Comparison of ENCODE assay signal across 20 mouse cellular contexts in genomic region chr6:40008166-40008907, GRCm38 (mm10).
DNase-seq lines count a peak whose midpoint lies in the region; ATAC-seq and TF ChIP-seq lines count a peak whose summit lies in the region.
"Had no signal": no experiment of that assay in that cellular context is flagged by ENCODE, and none has a peak within 500 bp of the region (broad histone marks: within the 10 kb centered on the region; RNA-seq: fewer than 3 reads in every experiment).

No protein-coding gene starts in this region.

- 35% methylated on average over 3 of the region's 3 CpGs for WGBS in kidney, postnatal 0 days
- WGBS in forebrain, embryonic 16.5 days = 22% methylated on average over 3 of the region's 3 CpGs
- WGBS in hindbrain, embryonic 15.5 days = 42% methylated on average over 3 of the region's 3 CpGs

- H3K4me3 ChIP-seq in kidney, postnatal 0 days (replicated peaks; ENCODE audit: low read depth, low read length) = no peak overlapping the region
- no peak overlapping the region for H3K4me3 ChIP-seq in forebrain, embryonic 16.5 days (replicated peaks; ENCODE audit: low read length)
- H3K4me3 ChIP-seq in hindbrain, embryonic 15.5 days = no peak overlapping the region
- H3K4me3 ChIP-seq: left cerebral cortex, adult 2 months; stomach, embryonic 15.5 days had no signal

- H3K9me3 ChIP-seq in kidney, postnatal 0 days (replicated peaks; ENCODE audit: low read length) = no peaks in the 10 kb centered on the region
- H3K9me3 ChIP-seq in forebrain, embryonic 16.5 days (ENCODE audit: control insufficient read depth, low read length) = no peaks in the 10 kb centered on the region
- H3K9me3 ChIP-seq in hindbrain, embryonic 15.5 days = no peaks in the 10 kb centered on the region
- H3K9me3 ChIP-seq: stomach, embryonic 15.5 days had no signal

- no peak overlapping the region for H3K9ac ChIP-seq in kidney, postnatal 0 days (ENCODE audit: low read depth, low read length)
- no peak overlapping the region for H3K9ac ChIP-seq in forebrain, embryonic 16.5 days (replicated peaks; ENCODE audit: low read depth, low read length)
- no peak overlapping the region for H3K9ac ChIP-seq in hindbrain, embryonic 15.5 days
- H3K9ac ChIP-seq: liver, postnatal 0 days; stomach, embryonic 15.5 days had no signal

- H3K4me1 ChIP-seq in kidney, postnatal 0 days (replicated peaks; ENCODE audit: insufficient read depth, low read length) = no peaks in the 10 kb centered on the region
- peaks cover 19% of the 10 kb centered on the region for H3K4me1 ChIP-seq in forebrain, embryonic 16.5 days (replicated peaks; ENCODE audit: control insufficient read depth, insufficient read depth, low read length)
- peaks cover 56% of the 10 kb centered on the region for H3K4me1 ChIP-seq in hindbrain, embryonic 15.5 days (replicated peaks)
- H3K4me1 ChIP-seq: stomach, embryonic 15.5 days had no signal

- no peak overlapping the region for H3K27ac ChIP-seq in kidney, postnatal 0 days
- H3K27ac ChIP-seq in forebrain, embryonic 16.5 days (ENCODE audit: low read length) = no peak overlapping the region
- peak overlapping the region; percentile 24; the same call in 1 of the 2 replicates for H3K27ac ChIP-seq in hindbrain, embryonic 15.5 days (replicated peaks)
- H3K27ac ChIP-seq: left cerebral cortex, adult 2 months; stomach, embryonic 15.5 days had no signal

- H3K27me3 ChIP-seq in kidney, postnatal 0 days (ENCODE audit: insufficient read depth, low read length) = no peaks in the 10 kb centered on the region
- no peaks in the 10 kb centered on the region for H3K27me3 ChIP-seq in forebrain, embryonic 16.5 days (replicated peaks; ENCODE audit: control insufficient read depth, insufficient read depth, low read length)
- no peaks in the 10 kb centered on the region for H3K27me3 ChIP-seq in hindbrain, embryonic 15.5 days
- H3K27me3 ChIP-seq: stomach, embryonic 15.5 days had no signal

- ATAC-seq in kidney, postnatal 0 days (replicated peaks; ENCODE audit: low FRiP score, low read depth) = no peak
- peak; percentile 41; the same call in 1 of the 2 replicates for ATAC-seq in forebrain, embryonic 16.5 days
- 0 out of 2 replicates have a peak, but pooled peaks have one; percentile 4 for ATAC-seq in hindbrain, embryonic 15.5 days (ENCODE audit: low FRiP score, low read depth)
- ATAC-seq: inflammation-experienced regulatory T-cells, adult 6 months; liver, postnatal 0 days had no signal

- no peak for TF ChIP-seq CTCF in kidney, postnatal 0 days (IDR thresholded peaks at IDR 0.05; ENCODE audit: low read depth)

- H3K4me2 ChIP-seq in kidney, postnatal 0 days (ENCODE audit: low read length) = no peak overlapping the region
- H3K4me2 ChIP-seq in forebrain, embryonic 16.5 days (ENCODE audit: low read length) = no peak overlapping the region
- H3K4me2 ChIP-seq in hindbrain, embryonic 15.5 days = no peak overlapping the region
- H3K4me2 ChIP-seq: stomach, embryonic 15.5 days had no signal

- no peaks in the 10 kb centered on the region for H3K36me3 ChIP-seq in kidney, postnatal 0 days (ENCODE audit: insufficient read depth, low read length)
- no peaks in the 10 kb centered on the region for H3K36me3 ChIP-seq in forebrain, embryonic 16.5 days (ENCODE audit: control insufficient read depth, insufficient read depth)
- no peaks in the 10 kb centered on the region for H3K36me3 ChIP-seq in hindbrain, embryonic 15.5 days
- H3K36me3 ChIP-seq: stomach, embryonic 15.5 days had no signal

- peak; percentile 3 for DNase-seq in kidney, postnatal 0 days (ENCODE audit: low spot score)
- DNase-seq in kidney, postnatal 14 days = no peak
- peak; percentile 18 for DNase-seq in retina, embryonic 14.5 days (ENCODE audit: low spot score)
- no peak for DNase-seq in right cerebral cortex, postnatal 36 days (ENCODE audit: low spot score in 2 of 2)
- no peak for DNase-seq in lung, adult 18-20 months
- DNase-seq: cerebellum, adult 2 months; gastrocnemius, postnatal 25 days; kidney, adult 2 months; kidney, postnatal 25 days; left cerebral cortex, postnatal 4 days; liver; liver, postnatal 0 days; lung, postnatal 14 days; right cerebral cortex, postnatal 25 days; thymus, adult 2 months had no signal

Comparison
In these comparisons a context has a peak if more than half of its experiments do, and no peak if none do; other contexts are left out.
1. DNase-seq: peak in kidney, postnatal 0 days (single experiment) and retina, embryonic 14.5 days (single experiment); none in kidney, postnatal 14 days (single experiment), right cerebral cortex, postnatal 36 days (0 of 2) and lung, adult 18-20 months (0 of 2).